Mouse (Mus musculus) layer of hippocampus, adult 2 months (tissue): Measurements from ENCODE around the gene Coq7. TPM values are rescaled to one million over a fixed set of nuclear protein-coding genes. Genes with fewer than 3 reads are reported as not detected.

Experiments used
- DNase-seq, 2 experiments: peaks; one replicate each; pipeline ENCODE4 v3.0.0; 2022; ENCODE audit warnings: low spot score in 2 of 2
- H3K27ac ChIP-seq: fragments of 200-600 bp; 2 replicates; pipeline ENCODE4 v1.8.1; 2022
- H3K4me3 ChIP-seq: fragments of 200-600 bp; 2 replicates; pipeline ENCODE4 v1.8.1; 2022; ENCODE audit warnings: mild to moderate bottlenecking
- CTCF ChIP-seq: fragments of 200-600 bp; conservative IDR thresholded peaks from 2 replicates; pipeline ENCODE4 v1.8.1; 2022; ENCODE audit warnings: antibody characterized with exemption, mild to moderate bottlenecking, moderate library complexity
- long read RNA-seq, 2 experiments: library from polyadenylated mRNA; stranded (forward); transcript quantifications; one replicate each; pipeline ENCODE4 v2.0.0; 2021; ENCODE audit warnings: borderline mapping rate in 2 of 2
- total RNA-seq, 2 experiments: library from RNA; stranded (reverse); gene quantifications; 2 replicates each; pipeline ENCODE4 v1.2.3; 2021

Gene Coq7
- total RNA-seq, result 10 to 100 TPM; 35.3 to 35.4 TPM
- long read RNA-seq, experiment 1, transcript Coq7-201 (6 exons, 914 nt), result major isoform, 27 of 29 reads
- long read RNA-seq, experiment 1, partial matches to known transcripts, result 0 of 29 reads
- long read RNA-seq, experiment 1, other reads (novel, unspliced or antisense), result 1 of 29 reads
- long read RNA-seq, experiment 2, transcript Coq7-201 (6 exons, 914 nt), result major isoform, 30 of 36 reads
- long read RNA-seq, experiment 2, partial matches to known transcripts, result 4 of 36 reads
- long read RNA-seq, experiment 2, other reads (novel, unspliced or antisense), result 2 of 36 reads

- 0 out of 2 replicates have a peak, but pooled peaks have one; percentile 15 for TF ChIP-seq CTCF
- Histone ChIP-seq H3K27ac (peak within 1 kb of the TSS; percentile 100), H3K4me3 (peak within 1 kb of the TSS; percentile 92)
- DNase-seq, result peak; percentile 91 to 95
Observed at GRCm38 (mm10) chr7:118533178-118533578, at the start of gene Coq7. Gene Coq7, minus strand, starts transcription at chr7:118533356.

- Histone ChIP-seq H3K27ac (peak overlapping the region; percentile 89; the same call in 1 of the 2 replicates), H3K4me3 (no peak overlapping the region)
- no peak for DNase-seq
- TF ChIP-seq CTCF, result no peak; the same call in 1 of the 2 replicates
Observed at GRCm38 (mm10) chr7:118579938-118580337, 46.8 kb upstream of the Coq7 start.

GRCm38 (mm10) chr7:118578269-118578668 is 45.1 kb upstream of the Coq7 start:
- Histone ChIP-seq H3K4me3 (peak overlapping the region; percentile 37), H3K27ac (peak overlapping the region; percentile 89)
- TF ChIP-seq CTCF, result no peak
- no peak for DNase-seq

- H3K27ac ChIP-seq, result peak overlapping the region; percentile 84
- H3K4me3 ChIP-seq, result no peak overlapping the region
- TF ChIP-seq CTCF, result no peak
- no peak for DNase-seq
Observed at GRCm38 (mm10) chr7:118572039-118572438, 38.9 kb upstream of the Coq7 start.

GRCm38 (mm10) chr7:118571350-118571749 is 38.2 kb upstream of the Coq7 start:
- TF ChIP-seq CTCF, result peak; percentile 62
- Histone ChIP-seq H3K27ac (peak overlapping the region; percentile 84; the same call in 1 of the 2 replicates), H3K4me3 (no peak overlapping the region)
- no peak for DNase-seq

- Histone ChIP-seq H3K4me3 (no peak overlapping the region), H3K27ac (peak overlapping the region; percentile 84)
- DNase-seq, result peak in 1 of 2 experiments; percentile 51
- no peak for TF ChIP-seq CTCF
Observed at GRCm38 (mm10) chr7:118569121-118569543, 36.0 kb upstream of the Coq7 start.

- no peak overlapping the region for H3K4me3 ChIP-seq
- 0 out of 2 replicates have a peak overlapping the region, but pooled peaks have one; percentile 32 for H3K27ac ChIP-seq
- no peak for TF ChIP-seq CTCF
- DNase-seq, result no peak
Observed at GRCm38 (mm10) chr7:118554290-118554689, 21.1 kb upstream of the Coq7 start.

- no peak for DNase-seq
- no peak overlapping the region for H3K27ac ChIP-seq
- H3K4me3 ChIP-seq, result no peak overlapping the region
- peak; percentile 31 for TF ChIP-seq CTCF
Observed at GRCm38 (mm10) chr7:118553881-118554280, 20.7 kb upstream of the Coq7 start.

GRCm38 (mm10) chr7:118547451-118547850 is 14.3 kb upstream of the Coq7 start:
- TF ChIP-seq CTCF, result no peak
- DNase-seq, result no peak
- Histone ChIP-seq H3K27ac (no peak overlapping the region), H3K4me3 (no peak overlapping the region)

- no peak for TF ChIP-seq CTCF
- Histone ChIP-seq H3K4me3 (no peak overlapping the region), H3K27ac (no peak overlapping the region)
- DNase-seq, result no peak
Observed at GRCm38 (mm10) chr7:118544128-118544527, 11.0 kb upstream of the Coq7 start.

GRCm38 (mm10) chr7:118535076-118535475 is 1.9 kb upstream of the Coq7 start:
- no peak overlapping the region for H3K4me3 ChIP-seq
- TF ChIP-seq CTCF, result no peak

GRCm38 (mm10) chr7:118534326-118534725 is 1.2 kb upstream of the Coq7 start:
- DNase-seq, result no peak
- no peak overlapping the region for H3K27ac ChIP-seq
- no peak for TF ChIP-seq CTCF
- H3K4me3 ChIP-seq, result no peak overlapping the region

More at GRCm38 (mm10) chr7:118535076-118535475, 1.9 kb upstream of the Coq7 start:
- no peak overlapping the region for H3K27ac ChIP-seq
- DNase-seq, result no peak

- 0 out of 2 replicates have a peak, but pooled peaks have one; percentile 11 for TF ChIP-seq CTCF
Observed at GRCm38 (mm10) chr7:118532519-118533177, 508 bp downstream of the Coq7 start.

More at GRCm38 (mm10) chr7:118532519-118533177, 508 bp downstream of the Coq7 start:
- Histone ChIP-seq H3K27ac (peak overlapping the region; percentile 100), H3K4me3 (peak overlapping the region; percentile 92)
- peak; percentile 97 to 98 for DNase-seq
